Mouse (Mus musculus) lung, adult 2 months (tissue): ENCODE results near the gene Gpr65.

Source experiments
- CTCF ChIP-seq: fragments of 200-500 bp; IDR thresholded peaks from 2 replicates; pipeline ENCODE4 v1.5.1; 2011; ENCODE audit warnings: mild to moderate bottlenecking, low read length, control low read depth; ENCODE audit not compliant: insufficient read depth
- POLR2A ChIP-seq: fragments of 200-500 bp; IDR thresholded peaks from 2 replicates; pipeline ENCODE4 v1.6.1; 2011; ENCODE audit warnings: low read depth, mild to moderate bottlenecking, control low read depth, low read length, borderline replicate concordance; ENCODE audit errors: extremely low read depth

- TF ChIP-seq CTCF (no peak), POLR2A (no peak)
Measured at GRCm38 (mm10) chr12:98294241-98294640, 25.8 kb downstream of the Gpr65 start.
